Mouse (Mus musculus) hindbrain, embryonic 13.5 days (tissue): ENCODE results near the gene Hspd1. TPM values are rescaled to one million over a fixed set of nuclear protein-coding genes. Genes with fewer than 3 reads are reported as not detected.
"Not testable (repeated sequence)": the region's sequence is repeated elsewhere in the genome, so short reads cannot be mapped to it uniquely, and the experiment has no call there.

Experiments
- ATAC-seq: fragments of 200-750 bp; cut with Nextera tagmentation; 2 replicates; pipeline ENCODE4 v1.8.0; 2017; ENCODE audit warnings: moderate TSS enrichment; ENCODE audit not compliant: low FRiP score
- H3K27ac ChIP-seq: fragments of 300-500 bp; sonication (generic); 2 replicates; pipeline ENCODE4 v1.5.1; 2015; ENCODE audit warnings: inconsistent platforms, mild to moderate bottlenecking, moderate library complexity
- H3K27me3 ChIP-seq: fragments of 300-500 bp; sonication (generic); 2 replicates; pipeline ENCODE4 v1.6.1; 2015; ENCODE audit warnings: mild to moderate bottlenecking, inconsistent platforms
- H3K36me3 ChIP-seq: fragments of 300-500 bp; sonication (generic); 2 replicates; pipeline ENCODE4 v1.6.1; 2015; ENCODE audit warnings: mild to moderate bottlenecking, inconsistent platforms
- H3K4me1 ChIP-seq: fragments of 300-500 bp; sonication (generic); replicated peaks from 2 replicates; pipeline ENCODE4 v1.6.1; 2015; ENCODE audit warnings: inconsistent platforms
- H3K4me2 ChIP-seq: fragments of 300-500 bp; sonication (generic); 2 replicates; pipeline ENCODE4 v1.6.1; 2015; ENCODE audit warnings: inconsistent platforms, mild to moderate bottlenecking, moderate library complexity
- H3K4me3 ChIP-seq: fragments of 300-500 bp; sonication (generic); 2 replicates; pipeline ENCODE4 v1.5.1; 2015; ENCODE audit warnings: mild to moderate bottlenecking, inconsistent platforms
- H3K9ac ChIP-seq: fragments of 300-500 bp; sonication (generic); 2 replicates; pipeline ENCODE4 v1.6.1; 2015; ENCODE audit warnings: mild to moderate bottlenecking, inconsistent platforms
- H3K9me3 ChIP-seq: fragments of 300-500 bp; sonication (generic); 2 replicates; pipeline ENCODE4 v1.6.1; 2016; ENCODE audit warnings: inconsistent platforms
- WGBS: fragments of 180-500 bp; shearing (Covaris S2); methylation state at CpG from one replicate; pipeline ENCODE4 v1.1.7; 2015; 5-methylcytosine and 5-hydroxymethylcytosine counted together
- polyA plus RNA-seq: library from polyadenylated mRNA; unstranded; fragments of >200 nt; fragmentation: Nextera tagmentation; extraction: Ambion mirVana; gene quantifications from 2 replicates; pipeline ENCODE4 v1.2.1, GENCODE M21; 2015

Hspd1 gene
- polyA plus RNA-seq, 1 experiment from 2014 or later: 288 TPM

- H3K27me3 ChIP-seq: no peaks in the 10 kb centered on the region
- ATAC-seq: no peak
- peaks cover 31% of the 10 kb centered on the region for H3K4me1 ChIP-seq
- peaks cover 75% of the 10 kb centered on the region for H3K36me3 ChIP-seq
- 69% methylated on average over 1 of the region's 1 CpGs for WGBS
- no peaks in the 10 kb centered on the region for H3K9me3 ChIP-seq
- H3K9ac ChIP-seq: no peak overlapping the region
- H3K4me2 ChIP-seq: no peak overlapping the region
- H3K27ac ChIP-seq: no peak overlapping the region
- H3K4me3 ChIP-seq: no peak overlapping the region
These were observed 5.9 kb downstream of the Hspd1 start for GRCm38 (mm10) chr1:55082106-55082505.

GRCm38 (mm10) chr1:55079677-55080076 is 8.4 kb downstream of the Hspd1 start:
- peaks cover 79% of the 10 kb centered on the region for H3K36me3 ChIP-seq
- no peak overlapping the region for H3K4me2 ChIP-seq
- H3K27ac ChIP-seq: no peak overlapping the region
- no peaks in the 10 kb centered on the region for H3K9me3 ChIP-seq
- no peak overlapping the region for H3K9ac ChIP-seq
- H3K27me3 ChIP-seq: no peaks in the 10 kb centered on the region
- ATAC-seq: no peak
- WGBS: 98% methylated on average over 4 of the region's 4 CpGs
- peaks cover 9% of the 10 kb centered on the region for H3K4me1 ChIP-seq
- H3K4me3 ChIP-seq: no peak overlapping the region

GRCm38 (mm10) chr1:55076849-55077516 is 11.1 kb downstream of the Hspd1 start:
- 82% methylated on average over 2 of the region's 2 CpGs for WGBS
- Histone ChIP-seq H3K9ac (no peak overlapping the region), H3K4me1 (no peaks in the 10 kb centered on the region), H3K4me3 (no peak overlapping the region), H3K4me2 (no peak overlapping the region), H3K27ac (no peak overlapping the region), H3K36me3 (peaks cover 63% of the 10 kb centered on the region), H3K9me3 (no peaks in the 10 kb centered on the region), H3K27me3 (no peaks in the 10 kb centered on the region)
- ATAC-seq: no peak

- H3K9me3 ChIP-seq: no peaks in the 10 kb centered on the region
- no peak overlapping the region for H3K9ac ChIP-seq
- no peak for ATAC-seq
- H3K4me2 ChIP-seq: no peak overlapping the region
- H3K4me3 ChIP-seq: no peak overlapping the region
- H3K4me1 ChIP-seq: no peaks in the 10 kb centered on the region
- no peaks in the 10 kb centered on the region for H3K27me3 ChIP-seq
- no peak overlapping the region for H3K27ac ChIP-seq
- peaks cover 60% of the 10 kb centered on the region for H3K36me3 ChIP-seq
These were observed 11.7 kb downstream of the Hspd1 start for GRCm38 (mm10) chr1:55076395-55076743.

GRCm38 (mm10) chr1:55075652-55076394 is 12.2 kb downstream of the Hspd1 start:
- 78% methylated on average over 5 of the region's 5 CpGs for WGBS
- Histone ChIP-seq H3K36me3 (peaks cover 60% of the 10 kb centered on the region), H3K4me1 (no peaks in the 10 kb centered on the region), H3K9me3 (no peaks in the 10 kb centered on the region), H3K27ac (no peak overlapping the region), H3K4me2 (no peak overlapping the region), H3K9ac (no peak overlapping the region), H3K27me3 (no peaks in the 10 kb centered on the region), H3K4me3 (no peak overlapping the region)
- ATAC-seq: no peak

DNA sequence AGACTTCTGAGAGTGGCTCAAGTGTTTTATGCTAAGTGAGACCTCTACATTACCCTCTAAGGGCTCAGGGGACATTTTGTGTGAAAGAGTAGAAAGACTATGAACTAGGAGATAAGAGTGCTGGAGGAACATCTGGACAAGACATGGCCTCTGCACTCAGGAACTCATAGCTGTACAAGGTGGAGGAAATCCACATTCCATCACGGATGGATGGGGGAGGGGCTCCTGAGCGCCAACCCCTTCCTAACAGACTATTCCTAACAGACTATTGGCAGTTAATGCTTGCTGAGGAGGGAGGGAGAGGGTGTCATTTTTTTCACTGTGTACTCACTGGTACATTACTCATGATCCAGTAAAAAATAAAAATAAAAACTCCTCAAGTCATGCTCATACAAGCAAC is 13.3 kb downstream of the Hspd1 start:
- H3K36me3 ChIP-seq: peaks cover 54% of the 10 kb centered on the region
- WGBS: 58% methylated on average over 2 of the region's 2 CpGs
- H3K4me2 ChIP-seq: no peak overlapping the region
- H3K4me1 ChIP-seq: no peaks in the 10 kb centered on the region
- no peaks in the 10 kb centered on the region for H3K9me3 ChIP-seq
- no peaks in the 10 kb centered on the region for H3K27me3 ChIP-seq
- no peak for ATAC-seq
- H3K9ac ChIP-seq: no peak overlapping the region
- no peak overlapping the region for H3K4me3 ChIP-seq
- H3K27ac ChIP-seq: no peak overlapping the region

DNA sequence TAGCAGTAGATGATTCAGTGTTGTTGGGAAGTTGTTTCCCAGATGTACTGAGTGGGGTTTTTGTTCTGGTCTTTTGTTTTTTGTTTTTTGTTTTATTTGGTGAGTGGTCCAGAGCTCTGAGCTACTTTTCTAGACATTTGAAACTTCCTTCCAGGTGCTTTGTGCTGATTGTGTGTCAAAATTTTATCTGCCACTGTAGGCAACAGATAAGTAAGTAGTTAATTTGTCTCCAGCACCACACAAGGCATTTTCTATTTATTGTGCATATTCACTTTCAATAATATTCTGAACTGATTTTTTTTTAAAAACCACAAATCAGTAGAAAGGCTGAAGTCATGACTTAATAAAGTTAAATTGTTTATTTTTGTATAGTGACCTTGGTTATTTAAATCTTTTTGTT is 15.7 kb downstream of the Hspd1 start:
- H3K4me1 ChIP-seq, H3K9ac ChIP-seq, H3K9me3 ChIP-seq, ATAC-seq, H3K4me3 ChIP-seq, H3K27me3 ChIP-seq, H3K4me2 ChIP-seq, H3K27ac ChIP-seq: not testable (repeated sequence)
- peaks cover 49% of the 10 kb centered on the region for H3K36me3 ChIP-seq

DNA sequence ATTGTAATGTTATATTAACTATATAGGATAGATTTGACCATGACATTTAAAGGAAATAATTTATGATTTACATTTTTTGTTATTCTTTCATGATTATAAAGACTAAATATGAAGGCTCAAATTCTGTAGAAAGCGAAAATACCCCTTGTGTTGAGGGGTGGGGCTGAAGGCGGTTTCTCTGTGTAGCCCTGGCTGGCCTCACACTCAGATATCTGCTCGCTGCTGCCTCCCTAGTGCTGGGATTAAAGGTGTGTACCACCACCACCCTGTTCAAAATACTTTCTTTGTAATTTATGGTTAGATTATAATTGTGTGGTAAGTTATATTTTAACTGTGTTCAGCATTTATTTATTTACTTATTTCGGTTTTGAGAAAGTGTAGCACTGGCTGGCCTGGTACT is 26.3 kb downstream of the Hspd1 start:
- no peaks in the 10 kb centered on the region; the same call in 1 of the 2 replicates for H3K4me1 ChIP-seq
- no peaks in the 10 kb centered on the region for H3K27me3 ChIP-seq
- ATAC-seq: no peak
- H3K4me2 ChIP-seq: no peak overlapping the region
- 94% methylated on average over 4 of the region's 4 CpGs for WGBS
- H3K9ac ChIP-seq: no peak overlapping the region
- H3K4me3 ChIP-seq: no peak overlapping the region
- H3K9me3 ChIP-seq: no peaks in the 10 kb centered on the region
- no peak overlapping the region for H3K27ac ChIP-seq
- H3K36me3 ChIP-seq: peaks cover 39% of the 10 kb centered on the region

DNA sequence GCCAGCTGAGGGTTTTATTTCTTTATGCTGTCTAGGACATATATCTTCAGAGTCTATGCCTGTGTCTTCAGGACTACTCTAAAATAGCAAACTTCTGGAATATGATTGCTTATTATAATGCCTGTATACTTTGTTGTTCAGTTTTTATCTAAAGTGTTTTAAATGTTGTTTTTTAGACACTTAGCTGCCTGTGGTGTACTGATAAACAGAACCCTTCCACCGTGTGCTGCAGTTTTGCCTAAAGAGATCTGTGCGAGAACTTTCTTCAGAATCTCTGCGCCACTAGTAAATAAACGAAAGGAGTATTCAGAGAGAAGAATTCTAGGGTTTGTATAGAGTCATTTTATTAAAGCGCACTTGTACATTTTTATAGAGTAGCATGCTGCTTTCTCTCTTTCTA is 26.9 kb downstream of the Hspd1 start:
- no peak overlapping the region for H3K9ac ChIP-seq
- no peak overlapping the region for H3K27ac ChIP-seq
- WGBS: 92% methylated on average over 5 of the region's 5 CpGs
- peaks cover 33% of the 10 kb centered on the region for H3K36me3 ChIP-seq
- no peaks in the 10 kb centered on the region; the same call in 1 of the 2 replicates for H3K4me1 ChIP-seq
- H3K4me2 ChIP-seq: no peak overlapping the region
- no peaks in the 10 kb centered on the region for H3K9me3 ChIP-seq
- H3K27me3 ChIP-seq: no peaks in the 10 kb centered on the region
- no peak overlapping the region for H3K4me3 ChIP-seq
- ATAC-seq: no peak

- H3K9me3 ChIP-seq, H3K27me3 ChIP-seq, ATAC-seq, H3K4me1 ChIP-seq, H3K27ac ChIP-seq, H3K9ac ChIP-seq, H3K4me3 ChIP-seq, H3K4me2 ChIP-seq: not testable (repeated sequence)
- peaks cover 13% of the 10 kb centered on the region for H3K36me3 ChIP-seq
- 79% methylated on average over 3 of the region's 3 CpGs for WGBS
These were observed 29.7 kb downstream of the Hspd1 start for GRCm38 (mm10) chr1:55058383-55058782.

DNA sequence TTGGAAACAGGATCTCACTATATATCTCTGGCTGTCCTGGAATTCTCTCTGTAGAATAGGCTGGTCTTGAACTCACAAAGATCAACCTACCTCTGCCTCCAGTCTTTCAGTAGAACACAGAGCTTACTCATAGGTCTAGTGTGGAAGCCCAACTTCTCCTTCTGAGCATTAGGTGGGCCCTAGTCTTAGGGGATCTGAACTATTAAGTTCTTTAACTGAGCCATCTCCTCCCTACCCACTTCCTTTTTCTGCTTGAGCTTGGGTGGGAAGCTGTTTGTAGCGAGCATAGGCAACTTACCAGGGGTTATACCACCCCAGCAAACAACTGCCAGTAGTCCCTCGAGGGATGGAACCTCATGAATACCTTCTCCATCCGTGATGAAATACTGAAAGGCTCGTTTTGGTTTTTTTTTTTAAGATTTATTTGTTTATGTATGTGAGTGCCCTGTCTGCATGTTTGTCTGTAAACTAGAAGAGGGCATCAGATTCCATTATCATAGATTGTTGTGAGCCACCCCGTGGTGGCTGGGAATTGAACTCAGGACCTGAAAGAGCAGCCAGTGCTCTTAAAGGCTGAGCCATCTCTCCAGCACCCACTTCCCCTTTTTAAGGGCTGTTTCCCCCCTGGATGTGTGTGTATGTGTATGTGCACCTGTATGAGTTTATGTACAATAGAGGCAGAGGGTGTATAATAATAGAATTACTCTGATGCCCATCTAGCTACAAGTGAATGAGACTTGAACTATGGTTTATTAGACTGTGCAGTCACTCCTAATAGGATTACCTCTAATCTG is 32.5 kb downstream of the Hspd1 start:
- WGBS: 88% methylated on average over 5 of the region's 5 CpGs
- Histone ChIP-seq H3K36me3 (peaks cover 4% of the 10 kb centered on the region), H3K4me2 (no peak overlapping the region), H3K4me1 (peaks cover 15% of the 10 kb centered on the region), H3K4me3 (no peak overlapping the region), H3K9me3 (no peaks in the 10 kb centered on the region), H3K27me3 (peaks cover 8% of the 10 kb centered on the region; the same call in 1 of the 2 replicates), H3K9ac (no peak overlapping the region), H3K27ac (no peak overlapping the region)
- ATAC-seq: no peak

GRCm38 (mm10) chr1:55053596-55053995 is 34.4 kb downstream of the Hspd1 start:
- 72% methylated on average over 4 of the region's 4 CpGs for WGBS
- Histone ChIP-seq H3K27me3 (peaks cover 8% of the 10 kb centered on the region; the same call in 1 of the 2 replicates), H3K4me2 (peak overlapping the region; percentile 74), H3K9me3 (no peaks in the 10 kb centered on the region), H3K4me3 (peak overlapping the region; percentile 80), H3K36me3 (peaks cover 4% of the 10 kb centered on the region), H3K9ac (0 out of 2 replicates have a peak overlapping the region, but pooled peaks have one; percentile 82), H3K4me1 (peaks cover 15% of the 10 kb centered on the region), H3K27ac (no peak overlapping the region)
- ATAC-seq: no peak
